Mouse (Mus musculus) right cerebral cortex, postnatal 36 days (tissue): ENCODE results near the gene Focad.

ENCODE experiments used
- DNase-seq, 2 experiments: peaks; one replicate each; pipeline ENCODE4 v3.0.0; 2022; ENCODE audit warnings: low spot score in 2 of 2, mixed read lengths in 1 of 2

Focad gene

GRCm38 (mm10) chr4:88155490-88156160, 61.2 kb downstream of the Focad start:
- DNase-seq: no peak

GRCm38 (mm10) chr4:88156961-88157360, 62.5 kb downstream of the Focad start:
- no peak for DNase-seq

DNA sequence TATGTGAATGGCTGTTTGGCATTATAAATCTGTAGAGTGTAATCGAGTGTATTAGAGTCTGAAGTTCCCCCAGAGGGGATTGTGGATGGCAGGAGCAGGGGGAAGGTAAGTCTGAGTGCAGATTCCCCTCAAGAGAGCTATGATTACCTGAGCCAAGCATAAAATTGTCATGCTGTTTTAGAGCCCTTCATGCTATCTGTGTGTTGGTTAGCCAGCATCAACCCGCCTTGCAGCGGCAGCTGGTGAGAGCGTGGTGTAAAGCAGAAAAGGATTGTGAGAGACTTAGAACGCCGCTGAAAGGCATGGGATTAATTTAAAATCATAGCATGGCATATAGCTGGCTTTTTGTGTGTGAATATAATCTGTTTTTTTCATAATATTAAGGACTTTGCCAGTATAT, 63.2 kb downstream of the Focad start:
- no peak for DNase-seq

DNA sequence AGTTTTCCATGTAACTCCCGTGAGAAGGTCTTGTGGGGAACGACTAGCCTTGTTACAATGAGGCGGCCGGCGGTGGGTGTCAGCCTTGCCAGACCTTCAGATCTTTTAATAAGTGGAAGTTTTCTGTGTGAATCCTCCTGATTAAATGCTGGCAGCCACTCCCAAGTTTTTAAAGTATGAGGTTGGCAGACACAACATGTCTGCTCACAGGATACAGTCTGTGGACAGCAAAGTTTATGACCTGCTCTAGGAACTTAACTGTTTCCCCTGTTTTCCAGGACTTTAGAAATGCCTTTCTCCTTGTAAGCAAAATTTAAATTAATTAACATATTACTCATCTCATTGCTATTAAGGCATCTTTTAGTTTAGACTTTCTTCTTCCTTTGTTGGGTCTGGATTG, 64.8 kb downstream of the Focad start:
- DNase-seq: no peak

DNA sequence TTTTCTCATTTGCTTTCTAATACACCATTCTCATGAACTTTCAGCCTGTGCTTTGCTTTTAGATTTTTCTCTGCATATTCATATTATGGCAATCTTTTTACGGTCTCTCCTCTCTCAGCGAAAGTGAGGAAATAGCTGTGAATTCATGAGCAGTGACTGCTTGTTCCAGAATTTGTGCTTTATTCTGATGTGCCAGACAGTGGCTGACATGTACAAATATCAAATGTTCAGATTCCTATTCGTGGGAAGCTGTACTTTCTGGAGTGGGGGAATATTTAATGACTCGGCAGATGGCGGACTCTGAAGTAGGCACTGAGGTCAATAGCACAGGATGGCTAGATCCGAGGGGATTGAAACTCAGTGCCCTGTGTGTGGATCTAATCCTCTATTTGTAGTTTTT, 65.3 kb downstream of the Focad start:
- no peak for DNase-seq

DNA sequence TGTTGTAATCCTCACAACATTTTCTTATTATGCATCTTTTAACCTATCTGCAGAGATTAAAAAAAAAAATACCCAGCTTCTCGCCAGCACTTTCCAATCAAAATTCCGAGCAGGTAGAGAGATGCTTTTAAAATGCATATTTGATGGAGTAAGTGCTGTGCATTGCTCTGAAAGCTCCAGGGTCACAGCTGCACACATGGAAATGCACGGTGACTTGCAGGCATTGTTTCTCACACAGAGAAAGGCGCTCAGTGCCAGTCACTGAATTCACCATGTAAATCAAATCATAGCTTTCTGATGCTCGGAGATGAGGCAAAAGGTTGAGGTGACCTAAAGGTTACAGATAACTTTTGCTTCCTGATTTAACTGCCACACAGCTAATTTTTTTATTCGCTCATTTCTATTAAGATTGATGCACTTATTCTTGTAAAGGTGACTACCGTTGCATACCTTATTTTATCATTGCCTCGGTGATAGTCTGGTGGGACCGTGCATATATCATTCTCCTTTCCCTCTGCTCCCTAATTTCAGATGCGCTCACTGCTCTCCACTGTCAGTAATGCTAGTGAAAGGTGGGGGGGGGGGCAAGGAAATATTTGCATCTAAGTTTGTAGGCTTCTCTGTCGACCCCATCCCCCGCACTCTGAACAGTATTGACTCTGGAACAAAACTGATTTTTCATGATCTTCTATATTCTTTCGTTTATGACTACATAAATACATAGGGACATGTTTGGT, 69.2 kb downstream of the Focad start:
- DNase-seq: no peak

DNA sequence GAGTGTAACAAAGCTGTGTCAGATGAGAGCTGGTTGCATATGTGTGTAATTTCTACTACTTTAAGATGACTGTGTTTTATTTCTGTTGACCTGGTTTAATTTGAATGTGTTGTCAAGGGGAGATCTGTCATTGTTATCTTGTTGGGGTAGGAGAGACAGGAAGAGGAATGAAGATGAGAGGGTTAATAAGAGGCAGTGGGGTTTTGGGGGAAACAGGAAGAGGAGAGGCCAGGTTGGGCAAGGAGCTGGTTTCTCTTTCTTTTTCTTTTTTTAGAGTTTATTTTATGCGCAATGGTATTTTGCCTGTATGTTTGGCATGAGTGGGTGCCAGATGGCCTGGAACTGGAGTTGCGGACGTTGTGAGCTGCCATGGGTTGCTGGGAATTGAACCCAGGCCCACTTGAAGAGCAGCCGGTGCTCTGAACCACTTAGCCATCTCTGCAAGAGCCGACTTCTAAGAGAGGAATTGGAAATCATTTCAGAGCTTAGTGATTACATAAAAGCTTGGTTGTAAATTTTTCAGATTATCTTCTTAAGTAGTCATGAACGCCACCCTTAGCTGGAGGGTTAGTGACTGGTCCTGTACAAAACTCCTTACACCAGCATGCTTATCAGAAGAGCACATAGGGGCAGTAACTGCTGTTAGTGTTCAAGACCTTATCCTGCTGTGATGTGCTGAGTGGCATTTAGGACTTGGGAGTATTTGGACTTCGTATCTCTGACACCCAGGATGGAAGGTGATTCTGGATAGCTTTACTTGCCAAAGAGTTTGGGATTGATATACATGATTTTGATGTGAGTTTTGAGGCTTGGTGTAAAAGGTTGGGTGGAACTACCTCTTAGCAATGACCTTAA, 72.8 kb downstream of the Focad start:
- no peak for DNase-seq

GRCm38 (mm10) chr4:88175058-88175974, 80.9 kb downstream of the Focad start:
- no peak for DNase-seq

DNA sequence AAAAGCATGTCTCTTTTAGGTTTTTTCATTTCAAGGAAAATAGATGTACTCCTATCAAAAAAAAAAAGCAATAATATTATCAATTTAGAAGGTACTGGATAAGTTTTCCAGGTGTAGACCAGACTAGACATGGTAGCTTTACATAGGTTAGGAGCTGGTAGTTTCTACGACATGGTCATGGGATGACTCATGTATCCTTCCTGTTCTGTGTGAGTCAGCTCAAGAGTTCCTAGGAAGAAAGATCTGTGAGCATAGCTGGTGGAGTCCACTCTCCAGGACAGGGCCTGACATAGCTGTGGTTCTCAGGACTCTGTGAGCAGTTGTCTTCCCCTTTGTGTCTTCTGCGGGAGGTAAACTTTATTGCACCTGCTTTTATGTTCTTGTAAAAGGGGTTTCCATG, 84.9 kb downstream of the Focad start:
- no peak for DNase-seq

DNA sequence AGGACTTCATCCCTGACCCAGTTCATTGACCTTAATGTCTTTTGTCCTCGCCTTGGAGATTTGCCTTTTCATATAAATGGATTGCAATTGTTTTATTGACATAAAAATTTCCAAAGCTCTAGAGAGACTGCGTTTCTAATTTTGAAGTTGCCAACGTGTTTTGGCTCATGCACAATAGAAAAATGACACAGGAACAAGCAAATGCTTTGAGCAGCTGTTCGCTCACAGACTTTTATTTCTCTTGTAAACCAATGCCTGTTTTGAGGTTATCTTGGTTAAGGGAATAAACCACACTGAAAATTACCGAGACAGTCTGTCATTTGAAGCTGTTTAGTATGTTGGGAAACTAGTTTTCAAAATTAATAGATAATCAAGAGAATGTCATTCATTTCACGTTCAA, 89.9 kb downstream of the Focad start:
- no peak for DNase-seq

DNA sequence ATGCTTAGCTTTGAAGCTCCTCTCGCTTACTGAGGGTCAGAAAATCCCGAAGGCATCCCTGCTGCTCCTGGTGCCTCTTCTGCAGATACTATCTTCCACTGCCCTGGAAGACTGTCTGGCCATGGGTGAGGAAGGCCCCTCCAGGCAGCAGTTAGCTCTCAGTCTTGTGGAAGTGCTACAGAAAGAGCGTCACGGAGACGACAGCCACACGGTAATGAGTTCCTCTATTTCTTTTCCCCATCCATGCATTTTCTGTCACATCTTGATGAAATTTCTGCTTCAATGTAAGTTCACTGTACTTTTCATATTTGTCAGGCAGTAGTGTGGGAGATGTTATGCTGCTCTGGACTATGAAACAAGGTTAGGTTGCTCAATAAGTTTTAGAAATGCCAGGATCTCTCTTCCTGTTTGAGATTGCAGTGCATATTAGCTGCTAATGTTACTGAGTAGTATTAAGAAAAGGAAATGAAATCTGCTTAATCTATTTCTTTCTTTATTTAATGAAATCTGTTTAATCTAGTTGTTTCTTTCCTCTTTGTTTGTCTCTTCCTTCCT, 91.5 kb downstream of the Focad start:
- no peak for DNase-seq

DNA sequence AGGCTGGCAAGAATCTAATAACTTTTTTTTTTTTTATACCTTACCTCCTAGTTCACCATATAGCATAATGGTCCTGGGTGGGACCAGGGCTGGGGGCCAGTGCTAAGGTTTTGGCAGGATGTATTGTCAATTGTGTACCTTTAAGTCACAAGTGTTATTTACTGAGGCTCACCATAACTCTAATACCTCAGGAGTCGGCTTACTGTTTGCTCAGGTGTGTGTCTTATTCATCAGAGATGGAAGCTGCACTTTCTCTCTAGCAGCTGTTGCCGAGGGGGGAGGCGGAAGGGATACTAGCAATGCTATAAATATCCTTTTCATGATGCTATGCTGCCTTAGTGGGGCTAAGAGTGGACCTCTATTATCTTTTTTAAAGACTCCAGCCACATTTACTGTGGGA, 93.2 kb downstream of the Focad start:
- DNase-seq: no peak

DNA sequence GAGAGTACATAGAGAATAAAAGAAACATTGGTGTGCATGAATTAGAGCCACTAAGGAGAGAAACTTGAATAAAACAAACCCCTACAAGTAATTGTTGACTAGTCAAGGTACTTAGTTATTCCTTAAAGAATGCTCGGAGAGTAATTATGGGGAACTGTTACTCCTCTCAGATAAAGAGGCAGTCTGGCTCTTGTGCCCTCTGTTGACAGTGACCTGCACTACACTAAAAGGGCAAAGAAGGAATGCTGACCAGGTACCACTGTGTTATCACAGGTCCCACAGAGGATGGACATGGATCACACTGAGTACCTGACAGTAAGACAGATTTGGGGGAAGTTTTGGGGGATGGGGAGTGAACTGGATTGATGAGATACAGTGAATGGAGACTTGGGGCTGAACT, 95.1 kb downstream of the Focad start:
- no peak for DNase-seq

DNA sequence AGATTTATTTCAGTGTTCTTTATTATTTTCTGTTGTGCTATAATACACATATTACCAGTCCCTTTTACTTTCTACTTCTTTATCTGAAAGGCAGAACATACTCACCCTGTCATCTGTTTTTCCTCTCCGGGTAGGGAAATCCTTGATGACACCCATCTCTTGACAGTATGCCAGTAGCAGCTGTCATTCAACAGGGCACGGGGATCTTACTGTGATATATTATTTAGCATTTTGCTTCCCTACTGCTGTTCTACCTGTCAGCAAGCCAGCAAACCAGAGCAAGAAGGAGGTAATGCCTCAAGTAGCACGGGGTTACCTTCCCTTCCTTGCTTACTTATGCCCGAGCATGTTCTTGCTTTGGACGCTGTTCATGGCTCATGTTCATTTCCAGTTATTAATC, 99.8 kb downstream of the Focad start:
- no peak for DNase-seq

GRCm38 (mm10) chr4:88195898-88196495, 101.6 kb downstream of the Focad start:
- DNase-seq: no peak

DNA sequence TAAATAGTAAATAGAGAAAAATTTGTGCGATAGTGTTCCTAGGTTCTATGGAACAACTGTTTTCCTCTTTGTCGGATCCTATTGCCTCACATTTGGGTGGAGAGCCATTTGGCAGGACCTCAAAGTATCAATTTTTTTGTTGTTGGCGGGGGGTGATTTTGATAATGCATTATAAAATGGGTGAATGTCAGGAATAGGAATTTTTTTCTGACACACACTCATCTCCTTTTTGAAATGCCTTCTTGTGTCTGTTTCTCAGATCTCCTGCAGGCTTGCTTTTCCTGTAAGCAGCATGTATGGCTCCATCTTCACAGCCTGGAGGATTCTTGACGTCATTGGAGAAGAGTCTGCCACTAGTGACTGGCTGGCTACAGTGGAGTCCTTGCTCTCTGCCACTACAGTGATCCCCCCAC, 102.1 kb downstream of the Focad start:
- no peak for DNase-seq

DNA sequence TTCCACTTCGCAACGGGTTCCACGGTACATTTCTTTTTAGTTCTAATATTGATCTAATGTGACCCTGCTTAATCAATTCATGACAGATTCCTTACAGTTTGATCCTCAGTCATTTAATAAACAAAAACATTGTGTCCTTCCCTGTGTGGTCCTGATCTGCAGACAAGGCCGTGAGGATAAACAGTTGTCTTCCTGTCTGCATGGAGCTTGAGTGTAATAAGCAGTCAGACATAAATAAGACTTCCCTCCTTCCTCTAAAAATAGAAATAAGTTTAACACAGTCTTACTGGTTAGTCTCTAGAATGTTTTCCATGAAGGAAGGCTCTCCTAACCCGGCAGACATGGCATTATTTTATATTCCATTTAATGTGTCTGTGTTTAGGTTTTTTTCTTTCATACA, 102.8 kb downstream of the Focad start:
- no peak for DNase-seq

DNA sequence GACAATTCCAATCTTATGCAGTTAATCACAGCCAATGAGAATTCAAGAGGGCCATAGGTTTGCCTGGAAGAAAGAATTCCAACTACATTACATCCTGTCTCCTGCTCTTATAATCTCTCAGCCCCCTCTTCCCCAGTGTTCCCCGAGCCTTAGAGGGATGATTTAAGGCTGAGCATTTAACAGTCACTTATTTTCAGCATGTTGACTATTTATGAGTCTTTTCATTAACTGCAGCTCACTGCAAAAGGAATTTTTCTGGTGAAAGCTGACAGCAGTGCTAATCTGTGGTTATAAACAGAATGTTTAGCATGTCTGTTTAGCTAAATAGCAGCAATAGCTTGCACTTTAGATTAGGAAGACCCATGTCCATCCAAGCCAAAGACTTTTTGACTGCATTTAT, 104.8 kb downstream of the Focad start:
- DNase-seq: no peak

DNA sequence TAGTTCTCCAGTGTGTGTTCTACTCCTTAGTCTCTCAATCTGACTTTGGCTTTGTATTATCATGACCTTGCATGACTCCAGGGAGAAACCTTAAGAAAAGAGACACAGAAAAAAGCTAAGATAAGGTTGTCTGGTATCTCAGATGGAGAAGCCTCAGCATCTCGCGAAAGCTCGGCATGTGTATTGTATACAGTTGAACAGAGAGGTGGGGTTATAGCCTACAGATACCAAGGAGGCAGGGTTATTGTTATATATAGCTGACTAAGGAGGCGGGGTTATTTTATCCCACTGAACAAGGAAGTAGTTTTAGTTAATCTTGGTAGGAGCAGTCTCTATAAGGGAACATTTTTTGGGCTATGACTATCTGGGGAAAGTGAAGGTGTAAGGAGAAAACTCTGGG, 106.6 kb downstream of the Focad start:
- no peak for DNase-seq

- no peak for DNase-seq
Measured at GRCm38 (mm10) chr4:88208676-88209075, 114.2 kb downstream of the Focad start.

GRCm38 (mm10) chr4:88209351-88209814, 115.0 kb downstream of the Focad start:
- peak; percentile 47 to 57 for DNase-seq
